Mouse (Mus musculus): ENCODE measurements at regions not wholly inside any gene's neighbourhood (a gene's known extent, or its start where the extent isn't known, plus 50 kb on each side); places are given as distances from the start of the nearest gene placed in this dataset.

DNA sequence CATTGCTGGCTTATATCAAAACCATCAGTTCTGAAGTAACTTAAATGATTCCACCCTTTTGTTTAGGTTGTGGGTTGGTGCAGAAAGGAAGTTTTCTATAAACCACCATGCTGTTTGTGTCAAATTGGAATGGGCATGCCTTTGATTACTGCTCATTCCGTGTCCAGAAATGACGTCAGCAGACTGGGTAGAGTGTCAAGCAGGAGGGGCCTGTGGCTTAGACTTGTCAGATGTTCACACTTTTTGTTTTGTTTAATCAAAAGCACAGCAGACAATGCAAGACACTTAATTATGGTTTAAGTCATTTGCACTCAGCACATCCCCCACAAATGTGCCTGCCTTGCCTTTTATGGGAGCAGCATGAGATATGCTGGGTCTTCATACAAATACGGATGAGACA lies 120.5 kb upstream of the Jag1 start:
- TF ChIP-seq POLR2A (IDR thresholded peaks at IDR 0.05; ENCODE audit: extremely low read depth, insufficient read depth, low read length) (no peak), CTCF (IDR thresholded peaks at IDR 0.05; ENCODE audit: extremely low read depth, insufficient read depth, low read length) (no peak)
